Mouse (Mus musculus): Measurements from ENCODE around the gene Pacs1.
A peak's percentile ranks its signal among the peaks of the same experiment; 100 is the strongest.
"Not testable (repeated sequence)": the region's sequence is repeated elsewhere in the genome, so short reads cannot be mapped to it uniquely, and the experiment has no call there.

The Pacs1 gene

GRCm38 (mm10) chr19:5097521-5098362, 175.2 kb downstream of the Pacs1 start:
- DNase-seq (ENCODE audit: low spot score in 2 of 2): peak in 1 of 2 experiments; percentile 60

- DNase-seq (ENCODE audit: low spot score in 2 of 2): peak; percentile 61 to 72
Measured at GRCm38 (mm10) chr19:5095887-5096474, 176.9 kb downstream of the Pacs1 start.

- DNase-seq (ENCODE audit: low spot score in 2 of 2): peak; percentile 47 to 63
Measured at GRCm38 (mm10) chr19:5094746-5095417, 178.0 kb downstream of the Pacs1 start.

- peak; percentile 98 to 99 for DNase-seq (ENCODE audit: low spot score in 2 of 2)
Measured at GRCm38 (mm10) chr19:5094243-5094632, 178.7 kb downstream of the Pacs1 start.

- no peak for DNase-seq (ENCODE audit: low spot score in 2 of 2)
Measured at GRCm38 (mm10) chr19:5093481-5094242, 179.3 kb downstream of the Pacs1 start.

GRCm38 (mm10) chr19:5092083-5092482, 180.8 kb downstream of the Pacs1 start:
- DNase-seq (ENCODE audit: low spot score in 2 of 2): peak in 1 of 2 experiments; percentile 53

GRCm38 (mm10) chr19:5089324-5089723, 183.6 kb downstream of the Pacs1 start:
- peak in 1 of 2 experiments; percentile 44 for DNase-seq (ENCODE audit: low spot score in 2 of 2)

GRCm38 (mm10) chr19:5087884-5088728, 184.8 kb downstream of the Pacs1 start, which contains the start of gene Yif1a:
TSS of gene Yif1a (plus strand) at chr19:5088538.
- DNase-seq (ENCODE audit: low spot score in 2 of 2): peak; percentile 97 to 99

GRCm38 (mm10) chr19:5086533-5086932, 186.4 kb downstream of the Pacs1 start:
- not testable (repeated sequence) for DNase-seq (ENCODE audit: low spot score in 2 of 2)

- DNase-seq (ENCODE audit: low spot score in 2 of 2): peak; percentile 62 to 65
Measured at GRCm38 (mm10) chr19:5085145-5085863, 187.6 kb downstream of the Pacs1 start, which contains the start of gene Tmem151a. TSS of gene Tmem151a (minus strand) at chr19:5085531.

GRCm38 (mm10) chr19:5084834-5085144, 188.1 kb downstream of the Pacs1 start:
- DNase-seq (ENCODE audit: low spot score in 2 of 2): peak in 1 of 2 experiments; percentile 67

GRCm38 (mm10) chr19:5083961-5084833, 188.7 kb downstream of the Pacs1 start:
- DNase-seq (ENCODE audit: low spot score in 2 of 2): peak; percentile 54 to 64
